Mouse (Mus musculus) CH12.LX (cell line): ENCODE results near the gene Gm1123.

Experiments used
- E2F4 ChIP-seq: IDR thresholded peaks from 2 replicates; pipeline ENCODE4 v1.6.1; 2011; ENCODE audit warnings: low read depth, low read length, improper control_type of control experiment; ENCODE audit not compliant: insufficient replicate concordance
- KAT2A ChIP-seq: IDR thresholded peaks from 2 replicates; pipeline ENCODE4 v1.6.1; 2012; ENCODE audit warnings: low read length, improper control_type of control experiment, inconsistent platforms; ENCODE audit not compliant: insufficient replicate concordance

DNA sequence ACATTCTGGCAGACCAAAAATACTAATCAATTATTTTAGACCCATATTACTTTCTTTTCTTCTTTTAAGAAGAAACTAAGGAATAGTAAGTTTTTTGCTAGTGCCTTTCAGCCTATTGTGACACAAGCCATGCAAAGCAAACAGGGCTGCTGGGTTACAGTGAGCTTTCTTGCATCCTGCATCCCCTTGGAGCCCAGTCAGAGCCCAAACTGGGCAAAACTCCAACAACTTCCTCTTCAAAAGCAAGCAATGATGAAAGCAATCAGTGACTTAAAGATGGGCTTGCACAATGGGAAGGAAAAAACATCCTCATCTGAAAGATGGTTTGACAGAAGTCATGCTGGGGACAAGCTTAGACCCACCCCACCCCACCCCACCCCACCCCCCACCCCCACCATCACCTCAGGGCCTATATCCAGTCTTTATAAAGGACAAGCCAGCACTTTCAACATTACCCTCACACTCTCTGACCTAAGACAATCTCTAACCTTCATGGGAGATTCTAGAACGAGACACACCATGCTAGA lies 13.3 kb upstream of the Gm1123 start:
- no peak for TF ChIP-seq KAT2A
- TF ChIP-seq E2F4 = no peak
